Mouse (Mus musculus): ENCODE data around the gene Glipr1l1. TPM values are rescaled to one million over a fixed set of nuclear protein-coding genes. Genes with fewer than 3 reads are reported as not detected.
"Not testable (repeated sequence)": the region's sequence is repeated elsewhere in the genome, so short reads cannot be mapped to it uniquely, and the experiment has no call there.

Glipr1l1 gene
- not detected in 2 replicates for polyA plus RNA-seq (2016; fragmentation: Nextera tagmentation; extraction: Ambion mirVana)

DNA sequence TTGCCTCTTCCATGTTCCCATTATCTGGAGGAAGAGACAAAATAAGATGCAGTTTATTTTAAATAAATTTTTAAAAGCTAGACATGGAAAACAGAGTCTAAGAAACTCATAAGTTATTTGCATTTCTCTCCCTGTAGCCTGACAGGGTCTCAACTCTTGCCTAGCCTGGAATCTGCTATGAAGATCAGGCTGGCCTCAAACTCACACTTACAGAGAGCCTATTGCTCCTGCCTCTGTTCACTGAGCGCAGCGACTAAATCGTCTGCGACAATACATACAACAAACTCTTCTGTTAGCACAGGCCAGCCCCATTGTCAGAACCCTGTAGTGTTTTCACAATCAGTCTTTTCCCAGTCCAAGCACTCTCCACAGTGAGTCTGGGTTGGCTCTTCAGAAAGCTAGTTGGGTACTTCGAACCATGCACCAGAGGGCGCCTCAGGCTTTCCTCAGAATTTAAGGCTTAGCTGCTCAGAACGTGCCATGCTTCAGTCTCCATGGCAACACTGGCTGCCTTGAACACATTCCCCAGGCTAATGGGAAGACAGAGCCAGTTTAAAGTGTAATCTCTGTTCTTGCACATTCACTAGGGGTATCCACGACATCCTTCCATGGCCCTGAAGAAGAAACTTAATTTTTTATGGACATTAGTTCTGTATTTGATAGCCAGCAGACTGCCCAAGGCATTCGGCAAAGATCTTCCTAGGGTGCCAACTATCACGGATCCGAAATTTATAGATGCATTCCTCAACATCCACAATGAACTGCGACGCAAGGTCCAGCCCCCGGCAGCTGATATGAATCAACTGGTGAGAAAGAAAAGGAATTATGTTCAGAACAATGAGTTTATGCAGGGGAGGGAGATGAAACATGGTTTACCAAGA, at the start of gene Glipr1l1:
Gene Glipr1l1, plus strand, starts transcription at position 488 of the 881 bp plus-strand sequence.
- Histone ChIP-seq H3K4me1 (no peaks in the 10 kb centered on the region), H3K36me3 (no peaks in the 10 kb centered on the region), H3K4me3 (no peak within 1 kb of the TSS), H3K4me2 (replicated peaks) (peak within 1 kb of the TSS; percentile 40), H3K9me3 (no peaks in the 10 kb centered on the region), H3K27ac (no peak within 1 kb of the TSS), H3K9ac (no peak within 1 kb of the TSS), H3K27me3 (replicated peaks) (no peaks in the 10 kb centered on the region)
- 21% methylated on average over 14 of the region's 14 CpGs for WGBS
- peak; percentile 99 for ATAC-seq (ENCODE audit: low FRiP score, low read depth)

DNA sequence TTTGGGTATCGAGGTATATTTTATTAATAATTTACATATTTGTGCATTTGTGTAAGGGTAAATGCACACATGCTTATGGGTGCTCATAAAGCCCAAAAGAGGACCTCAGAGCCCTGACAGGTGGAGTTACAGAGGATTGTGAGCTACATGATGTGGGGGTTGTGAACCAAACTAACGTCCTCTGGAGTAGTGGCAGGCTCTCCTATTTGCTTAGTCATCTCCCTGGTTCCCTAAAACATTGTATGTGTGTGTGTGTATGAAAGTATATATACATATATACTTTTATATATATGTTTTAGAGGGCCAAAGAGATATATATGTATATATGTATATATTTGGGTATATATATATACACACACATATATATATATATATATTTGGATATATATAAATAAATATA, 36.4 kb upstream of the Glipr1l1 start:
- no peak overlapping the region for H3K4me2 ChIP-seq (replicated peaks)
- WGBS: 83% methylated on average over 2 of the region's 2 CpGs
- no peak overlapping the region for H3K4me3 ChIP-seq
- H3K36me3 ChIP-seq: no peaks in the 10 kb centered on the region
- H3K27ac ChIP-seq: no peak overlapping the region
- no peak for ATAC-seq (ENCODE audit: low FRiP score, low read depth)
- no peaks in the 10 kb centered on the region for H3K9me3 ChIP-seq
- no peaks in the 10 kb centered on the region for H3K27me3 ChIP-seq (replicated peaks)
- H3K4me1 ChIP-seq: no peaks in the 10 kb centered on the region
- H3K9ac ChIP-seq: no peak overlapping the region

DNA sequence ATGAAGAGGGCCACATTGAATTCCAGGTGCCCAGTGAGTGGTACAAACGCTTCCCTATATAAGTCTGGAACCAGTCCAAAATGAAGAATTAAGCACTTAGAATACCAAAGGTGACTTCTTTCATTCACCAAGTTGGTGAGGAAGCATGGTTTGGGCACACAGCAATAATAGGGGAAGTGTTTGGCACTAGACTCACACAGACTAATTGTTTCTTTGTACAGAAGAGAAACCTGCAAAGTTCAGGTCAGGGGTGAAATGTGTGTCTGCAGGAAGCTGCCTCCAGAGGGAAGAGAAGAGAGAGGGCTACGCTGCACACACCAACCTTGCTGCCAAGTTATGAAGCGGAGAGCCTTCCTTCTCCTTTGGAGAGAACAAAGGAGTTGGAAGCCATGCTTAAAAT, 31.3 kb upstream of the Glipr1l1 start:
- not testable (repeated sequence) for ATAC-seq (ENCODE audit: low FRiP score, low read depth); H3K4me1 ChIP-seq; H3K27ac ChIP-seq; H3K27me3 ChIP-seq (replicated peaks); H3K9me3 ChIP-seq; H3K9ac ChIP-seq; H3K4me3 ChIP-seq; H3K36me3 ChIP-seq; H3K4me2 ChIP-seq (replicated peaks)
- WGBS: 79% methylated on average over 3 of the region's 3 CpGs

DNA sequence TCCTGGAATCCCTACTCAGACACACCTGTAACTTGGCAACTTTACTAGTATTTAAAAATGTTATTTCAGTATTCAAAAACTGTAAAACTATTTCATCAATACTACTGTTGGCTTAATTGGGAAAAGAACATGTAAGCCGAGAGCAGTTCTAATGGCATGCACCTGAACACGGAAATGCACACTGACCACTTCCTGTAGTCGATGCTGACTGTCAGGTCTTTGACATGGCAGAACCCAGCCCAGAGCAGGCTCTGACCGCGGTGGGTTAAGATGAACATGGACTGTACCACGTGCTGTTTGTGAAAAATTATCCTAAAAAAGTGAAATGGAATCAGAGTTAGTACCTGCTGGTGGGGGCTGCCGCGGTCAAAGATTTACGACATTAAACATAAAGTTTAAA, 16.5 kb upstream of the Glipr1l1 start:
- ATAC-seq (ENCODE audit: low FRiP score, low read depth): 0 out of 2 replicates have a peak, but pooled peaks have one; percentile 17
- H3K4me3 ChIP-seq; H3K27me3 ChIP-seq (replicated peaks); H3K4me1 ChIP-seq; H3K27ac ChIP-seq; H3K9ac ChIP-seq; H3K9me3 ChIP-seq; H3K4me2 ChIP-seq (replicated peaks); H3K36me3 ChIP-seq: not testable (repeated sequence)
- 86% methylated on average over 9 of the region's 9 CpGs for WGBS

- not testable (repeated sequence) for H3K9me3 ChIP-seq; H3K4me1 ChIP-seq; H3K9ac ChIP-seq; H3K4me2 ChIP-seq (replicated peaks); H3K27ac ChIP-seq; H3K36me3 ChIP-seq; H3K27me3 ChIP-seq (replicated peaks); ATAC-seq (ENCODE audit: low FRiP score, low read depth); H3K4me3 ChIP-seq
- WGBS: 48% methylated on average over 14 of the region's 14 CpGs
These were observed 15.7 kb upstream of the Glipr1l1 start for GRCm38 (mm10) chr10:112044283-112044682.

DNA sequence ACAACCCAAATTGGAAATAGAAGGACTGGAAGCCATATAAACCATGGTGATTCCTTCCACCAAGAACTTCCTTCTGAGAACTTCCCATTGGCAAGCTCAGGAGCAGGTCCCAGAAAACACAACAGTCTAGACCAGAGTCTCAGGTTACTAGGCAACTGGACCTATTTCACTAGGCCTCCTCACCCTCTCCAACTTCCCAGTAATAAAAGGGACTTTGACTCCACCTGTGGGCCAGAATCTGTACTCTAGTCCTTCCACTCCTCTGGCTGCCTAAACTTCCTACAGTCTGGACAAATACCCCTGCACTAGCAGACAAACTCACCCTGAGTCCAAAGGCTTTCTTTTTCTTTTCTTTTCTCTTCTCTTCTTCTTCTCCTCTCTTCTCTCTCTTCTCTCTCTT, 8.8 kb upstream of the Glipr1l1 start:
- no peak for ATAC-seq (ENCODE audit: low FRiP score, low read depth)
- Histone ChIP-seq H3K36me3 (no peaks in the 10 kb centered on the region), H3K4me1 (no peaks in the 10 kb centered on the region), H3K4me3 (no peak overlapping the region), H3K4me2 (replicated peaks) (no peak overlapping the region), H3K9me3 (no peaks in the 10 kb centered on the region), H3K9ac (no peak overlapping the region), H3K27me3 (replicated peaks) (no peaks in the 10 kb centered on the region), H3K27ac (no peak overlapping the region)

DNA sequence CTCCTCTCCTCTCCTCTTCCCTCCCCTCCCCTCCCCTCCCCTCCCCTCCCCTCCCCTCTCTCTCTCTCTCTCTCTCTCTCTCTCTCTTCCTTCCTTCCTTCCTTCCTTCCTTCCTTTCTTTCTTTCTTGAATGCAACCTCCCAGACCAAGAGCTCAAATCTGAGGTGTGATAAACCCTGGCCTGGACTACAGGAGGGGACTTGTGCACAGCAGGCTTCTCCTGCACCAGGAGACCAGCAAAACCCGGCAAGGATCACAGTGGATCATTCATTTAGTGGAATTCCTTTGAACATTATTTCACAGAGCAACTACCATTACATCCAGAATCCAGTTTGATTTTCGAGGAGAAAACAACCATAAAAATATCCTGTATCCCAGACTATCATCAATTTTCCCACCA, 8.0 kb upstream of the Glipr1l1 start:
- not testable (repeated sequence) for ATAC-seq (ENCODE audit: low FRiP score, low read depth); H3K27me3 ChIP-seq (replicated peaks); H3K9me3 ChIP-seq; H3K9ac ChIP-seq; H3K4me3 ChIP-seq; H3K4me1 ChIP-seq; H3K27ac ChIP-seq; H3K36me3 ChIP-seq; H3K4me2 ChIP-seq (replicated peaks)
- 69% methylated on average over 2 of the region's 2 CpGs for WGBS

DNA sequence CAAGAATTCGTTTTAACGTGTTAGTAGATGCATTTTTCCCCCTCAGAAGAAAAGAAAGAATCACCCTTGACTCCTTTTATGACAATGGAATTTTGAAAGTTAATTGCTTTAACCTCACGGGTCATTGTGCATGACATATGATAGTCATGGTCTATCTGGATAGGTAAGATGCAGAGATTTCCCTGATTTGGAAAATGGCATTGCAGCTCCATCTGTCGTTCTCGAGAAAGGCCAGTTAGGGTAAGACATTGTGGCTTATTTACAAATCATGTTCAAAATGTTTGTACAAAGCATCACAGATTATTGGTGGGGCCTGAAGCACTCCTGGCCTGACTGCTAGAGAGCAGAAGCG, 570 bp downstream of the Glipr1l1 start:
- 50% methylated on average over 6 of the region's 6 CpGs for WGBS

DNA sequence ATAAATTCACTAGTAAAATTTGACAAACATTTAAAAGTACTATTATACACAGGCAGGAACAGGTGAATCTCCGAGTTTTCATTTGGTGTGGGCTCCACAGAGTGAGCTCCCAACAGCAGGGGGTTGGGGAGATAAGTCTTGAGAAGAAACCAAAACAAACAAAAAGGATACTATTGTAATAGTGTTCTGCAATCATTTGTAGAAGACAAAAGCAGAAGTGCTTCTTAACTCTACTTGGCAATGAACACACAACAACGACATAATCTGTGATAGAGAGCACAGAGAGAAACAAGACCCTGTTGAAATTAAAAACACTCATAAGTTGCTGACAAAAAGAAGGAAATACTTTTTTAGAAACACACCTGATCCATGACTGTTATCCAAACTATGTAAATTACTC, 20.1 kb downstream of the Glipr1l1 start:
- 63% methylated on average over 2 of the region's 2 CpGs for WGBS
- ATAC-seq (ENCODE audit: low FRiP score, low read depth): no peak
- H3K36me3 ChIP-seq: no peaks in the 10 kb centered on the region
- H3K4me1 ChIP-seq: no peaks in the 10 kb centered on the region
- no peak overlapping the region for H3K27ac ChIP-seq
- no peak overlapping the region for H3K4me2 ChIP-seq (replicated peaks)
- H3K27me3 ChIP-seq (replicated peaks): no peaks in the 10 kb centered on the region
- no peak overlapping the region for H3K9ac ChIP-seq
- H3K9me3 ChIP-seq: no peaks in the 10 kb centered on the region
- no peak overlapping the region for H3K4me3 ChIP-seq

More for the DNA sequence above, 570 bp downstream of the Glipr1l1 start:
- H3K27me3 ChIP-seq (replicated peaks); H3K9ac ChIP-seq; H3K9me3 ChIP-seq; H3K4me3 ChIP-seq; H3K4me2 ChIP-seq (replicated peaks); H3K36me3 ChIP-seq; H3K4me1 ChIP-seq; H3K27ac ChIP-seq: not testable (repeated sequence)
- peak; percentile 56; the same call in 1 of the 2 replicates for ATAC-seq (ENCODE audit: low FRiP score, low read depth)

- Histone ChIP-seq H3K4me3 (no peak within 1 kb of the TSS), H3K4me1 (no peaks in the 10 kb centered on the region), H3K27me3 (replicated peaks) (no peaks in the 10 kb centered on the region), H3K9ac (no peak within 1 kb of the TSS), H3K4me2 (replicated peaks) (no peak within 1 kb of the TSS), H3K36me3 (no peaks in the 10 kb centered on the region), H3K27ac (no peak within 1 kb of the TSS), H3K9me3 (no peaks in the 10 kb centered on the region)
- ATAC-seq (ENCODE audit: low FRiP score, low read depth): no peak
- 96% methylated on average over 14 of the region's 14 CpGs for WGBS
These were observed 23.2 kb downstream of the Glipr1l1 start, which contains the start of gene Glipr1l2 for GRCm38 (mm10) chr10:112083157-112083556. Glipr1l2 (plus strand) TSS chr10:112083354.

GRCm38 (mm10) chr10:112105785-112106184, 45.8 kb downstream of the Glipr1l1 start:
- not testable (repeated sequence) for H3K27ac ChIP-seq; H3K9me3 ChIP-seq; H3K4me2 ChIP-seq (replicated peaks); H3K4me1 ChIP-seq; H3K9ac ChIP-seq; H3K27me3 ChIP-seq (replicated peaks); H3K4me3 ChIP-seq; H3K36me3 ChIP-seq
- 9% methylated on average over 5 of the region's 5 CpGs for whole genome bisulfite sequencing
- ATAC-seq (ENCODE audit: low FRiP score, low read depth): 0 out of 2 replicates have a peak, but pooled peaks have one; percentile 44

DNA sequence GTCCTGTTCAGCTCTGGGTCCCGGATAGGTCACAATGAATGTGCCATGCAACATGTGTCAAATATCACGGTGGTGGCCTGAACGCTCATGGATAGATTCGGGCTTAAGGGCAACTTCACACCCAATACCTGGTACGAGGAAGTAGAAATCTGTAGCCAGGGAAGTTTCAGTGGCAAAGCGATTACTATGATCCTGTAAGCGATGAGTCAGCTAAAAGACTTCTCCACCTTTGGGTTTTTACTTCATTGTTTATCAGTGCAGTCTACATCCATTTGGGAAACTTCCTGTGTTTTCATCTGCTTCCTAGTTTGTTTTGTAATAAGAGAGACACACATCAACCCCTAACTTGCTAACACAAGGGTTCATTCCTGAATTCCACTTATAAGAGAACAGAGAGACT, 50.4 kb downstream of the Glipr1l1 start:
- H3K9ac ChIP-seq: no peak overlapping the region
- no peaks in the 10 kb centered on the region for H3K36me3 ChIP-seq
- H3K9me3 ChIP-seq: no peaks in the 10 kb centered on the region
- H3K27me3 ChIP-seq (replicated peaks): no peaks in the 10 kb centered on the region
- no peaks in the 10 kb centered on the region for H3K4me1 ChIP-seq
- 93% methylated on average over 7 of the region's 7 CpGs for WGBS
- no peak overlapping the region for H3K4me2 ChIP-seq (replicated peaks)
- ATAC-seq (ENCODE audit: low FRiP score, low read depth): no peak
- H3K4me3 ChIP-seq: no peak overlapping the region
- H3K27ac ChIP-seq: no peak overlapping the region

- H3K4me3 ChIP-seq; ATAC-seq (ENCODE audit: low FRiP score, low read depth); H3K4me1 ChIP-seq; H3K27ac ChIP-seq; H3K9me3 ChIP-seq; H3K27me3 ChIP-seq (replicated peaks); H3K36me3 ChIP-seq; H3K4me2 ChIP-seq (replicated peaks); H3K9ac ChIP-seq: not testable (repeated sequence)
- WGBS: 57% methylated on average over 2 of the region's 2 CpGs
These were observed 65.1 kb downstream of the Glipr1l1 start for GRCm38 (mm10) chr10:112125090-112125489.

Data from neural tube, embryonic 12.5 days (tissue).